Mouse (Mus musculus) gastrocnemius, adult 18-20 months (tissue): ENCODE data around the gene Cdca3. TPM values are rescaled to one million over a fixed set of nuclear protein-coding genes. Genes with fewer than 3 reads are reported as not detected.
"Not testable (repeated sequence)": the region's sequence is repeated elsewhere in the genome, so short reads cannot be mapped to it uniquely, and the experiment has no call there.

Experiments
- DNase-seq: peaks from one replicate; pipeline ENCODE4 v3.0.0; 2021; ENCODE audit warnings: low spot score
- long read RNA-seq, 2 experiments: library from polyadenylated mRNA; stranded (forward); transcript quantifications; one replicate each; pipeline ENCODE4 v2.0.0; 2021
- total RNA-seq, 2 experiments: library from RNA; stranded (reverse); gene quantifications; 2 replicates each; pipeline ENCODE4 v1.2.3; 2021

Cdca3 gene
- total RNA-seq, result under 1 TPM; 0.25 to 0.55 TPM
- long read RNA-seq, experiment 1, result 0 reads
- long read RNA-seq, experiment 2, result 0 reads

GRCm38 (mm10) chr6:124828868-124829798, at the start of gene Cdca3, which contains the start of gene Usp5:
Gene Cdca3, plus strand, starts transcription at chr6:124829547.
Gene Usp5, minus strand, starts transcription at chr6:124829484.
- peak; percentile 99 for DNase-seq

GRCm38 (mm10) chr6:124779984-124780416, 49.3 kb upstream of the Cdca3 start:
- DNase-seq, result no peak

DNA sequence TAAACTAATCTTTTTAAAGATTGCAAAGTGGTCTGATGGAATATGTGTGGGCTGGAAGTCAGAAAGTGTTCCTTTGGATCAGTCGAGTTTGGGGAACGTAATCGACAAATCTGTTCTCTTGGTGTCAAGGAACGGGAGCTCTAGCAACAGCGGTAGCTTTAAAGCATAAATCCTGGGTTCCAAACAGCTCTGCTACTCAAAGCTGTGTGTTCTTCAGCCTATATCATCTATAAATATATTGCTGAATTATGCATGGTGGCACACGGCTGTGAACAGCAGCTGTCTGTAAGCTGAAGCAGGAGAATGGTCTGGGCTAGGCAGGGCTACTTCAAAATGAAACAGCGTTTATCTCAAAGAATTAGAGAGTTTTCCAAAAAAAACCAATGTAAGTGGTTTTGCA, 48.4 kb upstream of the Cdca3 start:
- DNase-seq, result no peak

- DNase-seq, result no peak
Observed at GRCm38 (mm10) chr6:124782436-124782835, 46.9 kb upstream of the Cdca3 start.

GRCm38 (mm10) chr6:124786756-124787420, 42.5 kb upstream of the Cdca3 start:
- DNase-seq, result no peak

DNA sequence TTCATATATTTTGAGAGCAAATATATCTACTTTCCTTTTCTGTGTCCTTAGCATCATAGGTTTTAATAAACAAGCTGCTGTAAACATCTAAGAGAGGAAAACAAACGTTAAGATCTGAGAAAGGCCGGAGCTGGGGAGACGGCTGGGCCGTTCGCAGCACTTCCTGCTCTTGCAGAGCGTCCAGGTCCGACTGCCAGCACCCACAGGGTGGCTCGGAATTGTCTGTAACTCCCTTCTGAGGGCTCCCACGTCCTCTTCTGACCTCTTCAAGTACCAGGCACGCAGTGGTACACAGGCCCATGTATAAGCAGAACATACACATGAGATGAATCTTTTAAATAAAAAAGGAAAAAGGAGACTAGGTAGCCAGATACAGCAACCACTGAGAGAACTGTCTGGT, 41.6 kb upstream of the Cdca3 start:
- DNase-seq, result no peak

DNA sequence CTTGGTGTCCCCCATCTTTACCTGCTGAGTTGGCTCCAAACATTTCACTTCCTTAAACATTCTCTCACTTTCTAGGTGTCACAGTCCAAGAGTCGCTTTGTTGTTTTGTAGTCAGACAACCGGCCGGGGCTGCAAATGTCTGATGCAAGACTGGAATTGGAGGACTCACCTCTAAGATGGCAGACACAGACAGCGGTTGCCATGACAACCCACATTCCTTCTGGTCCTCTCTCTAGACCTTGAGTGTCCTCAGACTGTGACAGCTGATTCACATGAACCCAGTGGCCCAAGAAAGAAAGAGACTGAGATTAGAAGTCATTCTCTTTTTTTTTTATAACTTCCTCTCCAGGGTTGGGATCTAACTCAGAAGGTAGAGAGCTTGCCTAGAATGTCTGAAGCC, 39.8 kb upstream of the Cdca3 start:
- DNase-seq, result no peak

DNA sequence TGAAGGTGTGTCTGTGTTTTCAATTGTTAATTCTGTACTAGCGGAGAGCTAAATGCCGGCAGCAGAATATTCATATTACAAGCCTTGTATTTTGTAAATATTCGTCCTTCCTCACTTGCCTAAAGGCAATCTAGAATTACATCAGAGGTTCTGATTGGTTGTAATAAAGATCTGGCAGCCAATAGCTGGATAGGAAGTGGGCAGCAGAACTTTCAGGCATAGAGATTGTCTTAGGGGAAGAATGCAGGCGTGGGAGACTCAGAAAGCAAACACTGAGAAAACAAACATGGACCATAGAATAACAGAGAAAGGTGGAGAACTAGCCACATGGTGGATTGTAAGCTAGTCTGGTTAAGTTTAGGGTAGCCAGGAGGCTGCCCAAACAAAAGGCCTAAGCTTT, 39.2 kb upstream of the Cdca3 start:
- DNase-seq, result no peak

DNA sequence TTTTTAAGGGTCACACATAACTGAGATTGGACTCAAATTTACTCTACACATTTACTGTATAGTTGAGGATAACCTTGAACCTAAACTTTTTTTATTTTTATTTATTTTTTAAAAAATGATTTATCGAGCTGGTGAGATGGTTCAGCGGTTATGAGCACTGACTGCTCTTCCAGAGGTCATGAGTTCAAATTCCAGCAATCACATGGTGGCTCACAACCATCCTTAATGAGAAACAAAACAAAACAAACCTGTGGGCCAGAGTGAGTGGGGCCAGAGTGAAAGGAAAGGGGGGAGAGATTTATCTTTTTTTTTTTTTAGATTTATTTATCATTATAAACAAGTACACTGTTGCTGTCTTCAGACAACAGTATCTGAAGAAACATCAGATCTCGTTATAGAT, 37.4 kb upstream of the Cdca3 start:
- DNase-seq, result no peak

GRCm38 (mm10) chr6:124795781-124796180, 33.6 kb upstream of the Cdca3 start:
- DNase-seq, result no peak

- DNase-seq, result no peak
Observed at GRCm38 (mm10) chr6:124796200-124796599, 33.1 kb upstream of the Cdca3 start.

GRCm38 (mm10) chr6:124802400-124802799, 26.9 kb upstream of the Cdca3 start:
- not testable (repeated sequence) for DNase-seq

- no peak for DNase-seq
Observed at GRCm38 (mm10) chr6:124803061-124803460, 26.3 kb upstream of the Cdca3 start.

DNA sequence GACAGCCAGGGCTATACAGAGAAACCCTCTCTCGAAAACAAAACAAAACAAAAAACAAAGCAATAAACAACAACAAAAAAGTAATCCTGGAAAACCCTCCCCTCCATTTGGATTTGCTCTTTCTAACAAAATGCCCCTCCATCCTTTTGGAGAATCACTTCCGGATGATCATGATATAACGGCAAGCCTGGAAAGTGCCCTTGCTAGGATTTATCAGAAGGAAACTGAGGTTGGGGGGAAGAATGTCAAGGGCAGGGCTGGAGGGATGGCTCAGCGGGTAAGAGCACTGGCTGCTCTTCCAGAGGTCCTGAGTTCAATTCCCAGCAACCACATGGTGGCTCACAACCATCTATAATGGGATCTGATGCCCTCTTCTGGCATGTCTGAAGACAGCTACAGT, 25.7 kb upstream of the Cdca3 start:
- not testable (repeated sequence) for DNase-seq

DNA sequence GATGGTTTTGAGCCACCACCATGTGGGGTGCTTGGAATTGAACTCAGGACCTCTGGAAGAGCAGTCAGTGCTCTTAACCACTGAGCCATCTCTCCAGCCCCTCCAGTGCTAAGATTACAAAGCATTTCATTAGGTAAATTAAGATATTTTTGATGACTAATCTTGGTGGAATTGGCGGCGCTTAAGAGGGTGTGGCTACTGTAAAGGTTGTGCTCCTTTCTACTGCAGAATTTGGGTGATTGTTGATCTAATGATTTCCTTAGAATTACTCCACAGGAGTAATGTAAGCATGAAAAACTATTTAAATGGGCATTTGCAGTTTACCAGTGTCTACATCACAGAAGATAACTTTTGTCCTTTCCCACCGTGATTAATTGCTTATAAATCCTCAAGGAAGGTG, 25.0 kb upstream of the Cdca3 start:
- no peak for DNase-seq

DNA sequence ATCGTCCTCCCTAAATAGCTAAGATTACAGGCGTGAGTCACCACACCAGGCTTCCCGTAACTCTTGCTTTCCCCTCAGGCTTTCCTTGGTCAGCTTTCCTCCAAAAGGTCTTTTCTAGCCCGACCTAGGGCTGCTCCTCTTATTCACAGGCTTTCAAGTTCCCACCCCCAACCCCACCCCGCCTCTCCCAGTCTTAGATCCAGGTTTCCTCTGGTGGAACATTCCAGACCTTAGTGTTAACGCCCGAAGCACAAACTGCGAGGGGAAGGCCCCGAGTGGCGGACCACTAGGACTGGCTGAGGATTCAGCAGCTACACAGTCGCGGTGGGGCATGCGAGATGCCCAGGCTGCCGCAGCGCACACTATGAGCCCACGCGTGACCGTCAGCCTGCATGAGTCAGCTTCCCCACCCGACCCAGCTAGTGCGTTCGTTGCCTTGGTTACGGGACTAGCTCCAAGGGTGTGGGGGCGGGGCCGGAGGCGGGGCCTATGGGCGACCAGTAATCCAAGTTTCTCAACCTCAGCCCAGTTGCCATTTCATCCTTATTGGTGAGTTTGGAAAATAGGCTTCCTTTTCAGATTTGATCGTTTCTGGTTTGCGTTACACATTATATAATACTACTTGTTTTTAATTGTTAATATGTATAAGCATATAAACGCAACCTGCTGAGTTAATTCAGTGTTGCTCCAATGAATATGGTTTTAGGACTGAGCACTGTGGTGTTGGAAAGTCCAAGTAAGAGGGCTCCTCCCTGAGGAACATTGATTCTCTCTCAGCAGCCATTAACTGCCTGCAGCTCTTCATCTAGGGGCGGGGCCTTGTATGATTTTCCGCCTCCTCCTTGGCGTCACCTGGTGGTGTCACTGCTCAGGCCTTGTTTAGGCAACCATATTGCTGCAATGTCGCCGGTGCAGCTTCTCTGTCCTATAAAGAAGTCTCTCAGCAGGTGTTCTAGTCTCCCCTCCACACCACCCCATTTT, 23.7 kb upstream of the Cdca3 start:
- peak; percentile 95 for DNase-seq

- DNase-seq, result no peak
Observed at GRCm38 (mm10) chr6:124806446-124807140, 22.8 kb upstream of the Cdca3 start.

GRCm38 (mm10) chr6:124807366-124807765, 22.0 kb upstream of the Cdca3 start:
- DNase-seq, result no peak

- no peak for DNase-seq
Observed at GRCm38 (mm10) chr6:124807986-124808357, 21.4 kb upstream of the Cdca3 start.

- DNase-seq, result peak; percentile 73
Observed at GRCm38 (mm10) chr6:124808358-124809012, 20.9 kb upstream of the Cdca3 start, which contains the start of gene Spsb2. Gene Spsb2, plus strand, starts transcription at chr6:124808661.
